Mouse (Mus musculus) kidney, adult 2 months (tissue): Measurements from ENCODE around the gene Atp13a1. TPM values are rescaled to one million over a fixed set of nuclear protein-coding genes. Genes with fewer than 3 reads are reported as not detected.

ENCODE experiments used
- DNase-seq: peaks from one replicate; pipeline ENCODE4 v3.0.0; 2021
- H3K27ac ChIP-seq: fragments of 200-500 bp; 2 replicates; pipeline ENCODE4 v1.5.1; 2012; ENCODE audit warnings: low read depth, low read length, control low read depth, inconsistent platforms; ENCODE audit not compliant: insufficient read depth
- H3K27me3 ChIP-seq: fragments of 200-500 bp; replicated peaks from 2 replicates; pipeline ENCODE4 v1.6.1; 2012; ENCODE audit warnings: mild to moderate bottlenecking, moderate library complexity, low read length, inconsistent platforms; ENCODE audit not compliant: control insufficient read depth, insufficient read depth
- H3K36me3 ChIP-seq: fragments of 200-500 bp; 2 replicates; pipeline ENCODE4 v1.6.1; 2012; ENCODE audit warnings: mild to moderate bottlenecking, moderate library complexity, low read length, inconsistent platforms; ENCODE audit not compliant: control insufficient read depth, insufficient read depth
- H3K4me1 ChIP-seq: fragments of 200-500 bp; 2 replicates; pipeline ENCODE4 v1.6.1; 2011; ENCODE audit warnings: low read length; ENCODE audit not compliant: control insufficient read depth, insufficient read depth
- H3K4me3 ChIP-seq: fragments of 200-500 bp; 2 replicates; pipeline ENCODE4 v1.5.1; 2011; ENCODE audit warnings: mild to moderate bottlenecking, low read depth, low read length, control low read depth; ENCODE audit not compliant: insufficient read depth
- CTCF ChIP-seq: fragments of 200-500 bp; conservative IDR thresholded peaks from 2 replicates; pipeline ENCODE4 v1.5.1; 2011; ENCODE audit warnings: low read depth, mild to moderate bottlenecking, control low read depth, low read length, moderate library complexity, mixed read lengths; ENCODE audit not compliant: insufficient read depth, insufficient read length
- POLR2A ChIP-seq: fragments of 200-500 bp; IDR thresholded peaks from one replicate; pipeline ENCODE4 v1.6.1; 2011; ENCODE audit warnings: low read depth, low read length, control low read depth
- WGBS: fragments of 180-500 bp; shearing (Covaris S2); methylation state at CpG from one replicate; pipeline ENCODE4 v1.1.7; 2018; 5-methylcytosine and 5-hydroxymethylcytosine counted together
- polyA plus RNA-seq: library from polyadenylated mRNA; depleted of rRNA; stranded (reverse); fragments of >200 nt; gene quantifications from 2 replicates; pipeline ENCODE4 v1.2.3, GENCODE M21; 2012; rRNA removed

Gene Atp13a1
- 59.9 and 81.3 TPM in 2 replicates for polyA plus RNA-seq

DNA sequence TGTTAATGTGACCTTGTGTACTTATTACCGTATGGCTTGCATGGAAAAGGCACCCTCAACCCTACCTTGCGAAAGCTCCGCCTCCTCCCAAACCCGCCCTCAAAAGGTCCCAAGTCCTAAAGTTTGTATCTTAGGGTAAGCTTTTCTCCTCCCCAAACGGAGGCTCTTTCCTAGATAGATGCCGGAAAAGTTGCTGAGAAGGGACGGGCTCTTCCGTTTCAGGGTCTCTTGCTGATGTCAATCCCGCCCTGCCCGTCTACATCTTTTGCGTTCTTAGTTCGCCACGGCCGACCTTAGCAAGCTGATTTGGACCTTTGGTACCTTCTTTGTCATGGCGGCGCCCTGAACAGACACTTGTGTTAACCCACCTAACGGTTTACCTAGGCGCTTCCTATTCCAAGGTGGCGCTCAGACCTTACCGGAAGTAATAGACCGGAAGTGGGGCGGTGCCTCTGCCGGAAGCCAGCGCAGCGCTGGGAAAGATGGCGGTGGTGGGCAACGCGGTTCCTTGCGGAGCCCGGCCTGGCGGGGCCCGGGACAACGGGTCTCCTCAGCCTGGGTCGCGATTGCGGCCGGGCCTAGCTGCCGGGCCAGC, at the start of gene Atp13a1, which contains the start of gene Zfp866:
Atp13a1 (plus strand) TSS at position 391 of the 595 bp plus-strand sequence.
Zfp866 (minus strand) TSS at position 406 of the 595 bp plus-strand sequence.
- Histone ChIP-seq H3K27me3 (no peaks in the 10 kb centered on the region), H3K27ac (peak within 1 kb of the TSS; percentile 87), H3K36me3 (no peaks in the 10 kb centered on the region), H3K4me3 (peak within 1 kb of the TSS; percentile 68), H3K4me1 (peaks cover 7% of the 10 kb centered on the region; the same call in 1 of the 2 replicates)
- TF ChIP-seq POLR2A (peak; percentile 59), CTCF (no peak)
- DNase-seq: peak; percentile 95
- WGBS: under 1% methylated on average over 38 of the region's 38 CpGs

DNA sequence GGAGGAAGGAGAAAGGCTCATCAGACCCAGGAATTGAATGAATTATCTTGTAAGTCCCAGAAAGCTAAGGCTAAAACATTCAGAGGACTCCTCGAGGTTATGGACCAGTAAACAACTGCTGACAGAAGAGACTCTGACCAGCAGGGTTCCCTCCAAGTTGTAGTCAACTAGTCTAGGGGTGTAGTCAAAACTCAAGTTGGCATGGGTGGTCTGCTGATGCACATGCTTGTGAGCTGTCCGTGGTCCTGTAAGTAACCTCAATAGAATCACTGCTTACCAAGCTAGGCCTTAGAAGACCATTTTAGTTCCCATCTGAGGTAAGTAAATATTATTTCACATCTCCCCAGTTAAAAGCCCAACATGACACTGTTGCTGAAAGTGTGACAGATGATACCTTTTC, 49.7 kb upstream of the Atp13a1 start:
- no peaks in the 10 kb centered on the region for H3K4me1 ChIP-seq

DNA sequence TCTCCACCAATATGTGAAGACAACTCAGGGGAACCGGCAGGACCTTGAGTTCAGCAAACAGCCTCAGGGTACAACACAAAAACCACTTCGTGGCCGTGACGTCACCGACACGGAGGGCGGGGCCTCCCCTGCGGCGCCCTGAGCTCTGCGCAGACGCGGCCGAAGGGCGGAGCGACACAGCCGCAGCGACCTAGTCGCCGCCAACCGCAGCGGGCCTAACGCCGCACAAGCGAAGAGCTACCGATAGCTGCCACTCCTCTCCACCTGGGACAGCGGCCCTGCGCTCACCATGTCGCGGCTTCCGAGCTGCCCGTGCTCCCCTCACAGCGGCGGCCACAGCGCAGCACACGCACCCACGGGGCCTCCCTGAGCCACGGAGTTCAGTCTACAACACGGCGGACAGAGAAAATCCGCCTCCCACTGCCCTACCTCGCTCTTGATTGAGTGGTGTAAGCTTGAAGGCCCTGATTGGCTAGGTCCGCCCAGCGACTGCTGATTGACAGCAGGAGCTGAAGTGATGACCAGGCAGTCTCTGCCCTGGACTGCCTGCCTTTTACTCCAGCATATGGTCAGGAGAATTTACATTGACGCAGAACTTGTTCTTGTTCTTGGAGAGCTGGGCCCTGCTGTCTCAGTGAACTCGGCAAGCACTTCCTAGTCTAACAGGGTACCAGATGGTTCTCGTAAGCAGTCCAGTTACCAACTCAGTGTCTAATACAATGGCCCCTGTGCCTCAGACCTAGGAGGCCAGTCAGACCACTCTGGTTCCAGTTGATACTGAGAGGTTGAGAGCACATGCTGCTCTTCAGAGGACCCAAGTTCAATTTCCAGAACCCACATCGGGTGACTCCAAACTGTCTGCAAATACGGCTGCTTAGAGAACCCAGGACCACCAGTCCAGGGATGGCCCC, 41.2 kb upstream of the Atp13a1 start, which contains the start of gene Zfp963:
Zfp963 (minus strand) TSS at position 427 of the 911 bp plus-strand sequence.
- Histone ChIP-seq H3K36me3 (no peaks in the 10 kb centered on the region), H3K27ac (peak within 1 kb of the TSS; percentile 95), H3K27me3 (no peaks in the 10 kb centered on the region), H3K4me3 (peak within 1 kb of the TSS; percentile 79), H3K4me1 (peaks cover 2% of the 10 kb centered on the region; the same call in 1 of the 2 replicates)
- DNase-seq: peak; percentile 97
- WGBS: 3% methylated on average over 48 of the region's 48 CpGs
- TF ChIP-seq CTCF: no peak
- TF ChIP-seq POLR2A: peak; percentile 97

More for the DNA sequence above, 49.7 kb upstream of the Atp13a1 start:
- no peak for DNase-seq
- Histone ChIP-seq H3K36me3 (peaks cover 2% of the 10 kb centered on the region), H3K27ac (no peak overlapping the region), H3K27me3 (no peaks in the 10 kb centered on the region), H3K4me3 (no peak overlapping the region)
- WGBS: 78% methylated on average over 2 of the region's 2 CpGs
- TF ChIP-seq CTCF: no peak
- TF ChIP-seq POLR2A: no peak

GRCm38 (mm10) chr8:69752437-69752836, 38.5 kb upstream of the Atp13a1 start:
- no peak overlapping the region for H3K4me3 ChIP-seq
- TF ChIP-seq CTCF (no peak), POLR2A (no peak)
- H3K27me3 ChIP-seq: no peaks in the 10 kb centered on the region
- no peak for DNase-seq
- H3K36me3 ChIP-seq: no peaks in the 10 kb centered on the region
- H3K4me1 ChIP-seq: peaks cover 2% of the 10 kb centered on the region; the same call in 1 of the 2 replicates
- WGBS: 90% methylated on average over 2 of the region's 2 CpGs
- H3K27ac ChIP-seq: no peak overlapping the region

DNA sequence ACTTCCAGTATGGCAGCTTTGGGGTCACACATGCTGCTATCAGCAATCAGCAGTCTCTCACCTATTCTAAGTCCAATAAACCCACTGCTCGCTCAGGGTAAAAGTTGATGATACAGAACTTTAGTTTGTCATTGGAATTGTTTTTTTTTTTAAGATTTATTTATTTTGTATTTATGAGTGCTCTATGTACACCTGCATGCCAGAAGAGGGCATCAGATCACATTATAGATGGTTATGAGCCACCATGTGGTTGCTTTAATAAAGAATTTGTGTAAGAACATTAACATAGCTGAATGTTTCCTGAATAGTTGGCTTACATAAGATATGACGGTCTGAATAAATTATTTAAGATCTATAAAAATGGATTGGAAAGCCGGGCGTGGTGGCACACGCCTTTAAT, 32.6 kb upstream of the Atp13a1 start:
- no peaks in the 10 kb centered on the region for H3K36me3 ChIP-seq
- TF ChIP-seq POLR2A (no peak), CTCF (no peak)
- 90% methylated on average over 5 of the region's 5 CpGs for WGBS
- H3K4me1 ChIP-seq: no peaks in the 10 kb centered on the region
- H3K4me3 ChIP-seq: no peak overlapping the region
- no peak for DNase-seq
- no peak overlapping the region for H3K27ac ChIP-seq
- H3K27me3 ChIP-seq: no peaks in the 10 kb centered on the region

DNA sequence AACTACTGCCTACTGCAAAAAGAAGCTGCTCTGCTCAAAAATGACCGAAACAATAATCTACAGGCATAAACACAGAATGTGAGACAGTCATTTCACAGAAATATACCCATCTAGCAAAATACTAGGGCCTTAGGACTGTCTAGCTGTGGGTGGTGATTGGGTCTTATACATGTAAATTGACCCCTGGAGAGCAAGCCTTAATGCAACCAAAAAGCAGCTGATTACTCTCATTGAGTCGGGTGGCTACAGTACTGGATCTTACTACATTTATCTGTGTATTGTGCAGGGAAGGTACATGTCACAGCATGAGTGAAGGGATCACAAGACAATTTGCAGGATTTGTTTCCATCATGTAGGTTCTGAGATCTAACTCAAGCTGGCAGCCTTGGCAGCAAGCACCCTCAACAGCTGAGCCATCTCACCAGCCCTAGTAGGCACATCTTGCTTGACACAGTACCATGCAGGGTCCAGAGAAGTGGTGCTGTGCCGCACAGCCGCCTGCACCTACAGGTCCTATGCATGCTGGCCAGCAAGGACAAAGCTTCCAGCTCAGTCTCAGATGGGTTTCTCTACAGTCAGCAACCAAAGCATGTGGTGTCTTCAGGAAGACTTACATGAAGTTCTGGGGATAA, 29.0 kb upstream of the Atp13a1 start:
- Histone ChIP-seq H3K27ac (no peak overlapping the region), H3K4me1 (no peaks in the 10 kb centered on the region), H3K4me3 (no peak overlapping the region), H3K36me3 (peaks cover 16% of the 10 kb centered on the region), H3K27me3 (no peaks in the 10 kb centered on the region)
- no peak for DNase-seq
- no peak for TF ChIP-seq POLR2A
- no peak for TF ChIP-seq CTCF
- 94% methylated on average over 4 of the region's 4 CpGs for WGBS
